Mouse (Mus musculus) bone marrow, adult 2 months (tissue): ENCODE data around the gene Tmbim7. TPM values are rescaled to one million over a fixed set of nuclear protein-coding genes. Genes with fewer than 3 reads are reported as not detected.

Experiments used
- H3K27ac ChIP-seq: fragments of 200-500 bp; 2 replicates; pipeline ENCODE4 v1.5.1; 2012; ENCODE audit warnings: low read depth, mild to moderate bottlenecking, control low read depth, inconsistent platforms, low read length; ENCODE audit not compliant: control insufficient read depth, poor library complexity, insufficient read depth
- H3K4me1 ChIP-seq: fragments of 200-500 bp; 2 replicates; pipeline ENCODE4 v1.6.1; 2011; ENCODE audit warnings: low read length; ENCODE audit not compliant: control insufficient read depth, insufficient read depth
- H3K4me3 ChIP-seq: fragments of 200-500 bp; replicated peaks from 2 replicates; pipeline ENCODE3; 2011; ENCODE audit warnings: mild to moderate bottlenecking, low read depth, low read length, control low read depth; ENCODE audit not compliant: control insufficient read depth
- CTCF ChIP-seq: fragments of 200-500 bp; IDR thresholded peaks from 2 replicates; pipeline ENCODE4 v1.5.1; 2011; ENCODE audit warnings: low read length, control low read depth; ENCODE audit not compliant: control insufficient read depth, insufficient read depth
- POLR2A ChIP-seq: fragments of 200-500 bp; IDR thresholded peaks from 2 replicates; pipeline ENCODE4 v1.6.1; 2011; ENCODE audit warnings: low read depth, mild to moderate bottlenecking, control low read depth, low read length, borderline replicate concordance; ENCODE audit not compliant: control insufficient read depth
- WGBS: fragments of 180-500 bp; shearing (Covaris S2); methylation state at CpG from one replicate; pipeline ENCODE4 v1.1.7; 2018; 5-methylcytosine and 5-hydroxymethylcytosine counted together
- polyA plus RNA-seq: library from polyadenylated mRNA; stranded (reverse); fragments of >200 nt; gene quantifications from 2 replicates; pipeline ENCODE4 v1.2.4, GENCODE M21; 2011; ENCODE audit warnings: low replicate concordance; ENCODE audit not compliant: missing spikeins, insufficient read depth, insufficient read length

The Tmbim7 gene
- polyA plus RNA-seq, 1 experiment = not detected

DNA sequence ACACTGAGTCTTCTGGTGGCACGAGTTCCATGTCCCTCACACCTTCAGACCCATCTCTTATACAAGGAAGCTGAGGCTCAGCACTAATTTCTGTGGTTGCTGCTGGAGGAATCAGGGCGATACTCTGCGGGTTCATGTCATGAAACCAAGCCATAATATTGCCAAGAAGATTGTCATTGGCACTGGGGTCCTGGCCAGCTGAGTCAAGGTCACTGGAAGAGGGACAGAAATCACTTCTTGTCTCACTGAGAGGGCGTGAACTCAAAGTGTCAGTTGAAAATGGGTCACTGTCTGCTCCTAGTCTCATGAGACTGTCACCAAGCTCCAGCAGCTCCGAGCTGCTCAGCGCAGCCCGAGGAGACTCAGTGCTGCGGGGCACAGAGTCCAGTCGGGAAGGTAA is 42.0 kb downstream of the Tmbim7 start:
- Histone ChIP-seq H3K4me3 (no peak overlapping the region), H3K27ac (no peak overlapping the region), H3K4me1 (no peaks in the 10 kb centered on the region; the same call in 1 of the 2 replicates)
- 91% methylated on average over 9 of the region's 9 CpGs for WGBS
- TF ChIP-seq CTCF (no peak), POLR2A (no peak)

- TF ChIP-seq CTCF = no peak
- no peak for TF ChIP-seq POLR2A
Observed at GRCm38 (mm10) chr5:3695191-3695590, 44.2 kb downstream of the Tmbim7 start.

DNA sequence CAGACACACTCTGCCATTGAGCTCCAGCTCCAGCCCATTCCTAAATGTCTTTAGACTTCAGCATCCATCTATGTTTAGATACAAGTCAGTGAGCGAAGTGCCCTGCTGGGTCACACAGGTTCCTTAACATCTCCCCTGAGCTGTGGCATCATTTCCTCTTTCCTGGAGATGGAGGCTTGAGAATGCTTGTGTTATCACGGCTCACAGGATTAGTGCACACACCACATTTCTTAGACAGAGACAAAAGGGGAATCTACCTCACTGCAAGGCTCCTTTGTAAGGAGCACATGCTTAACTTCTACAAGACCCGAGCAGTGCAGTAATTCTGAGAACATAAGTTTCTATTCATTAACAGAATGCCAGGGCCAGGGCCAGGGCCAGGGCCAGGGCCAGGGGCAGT is 45.0 kb downstream of the Tmbim7 start:
- 62% methylated on average over 3 of the region's 3 CpGs for WGBS
- TF ChIP-seq POLR2A (no peak), CTCF (no peak)

More at GRCm38 (mm10) chr5:3695191-3695590, 44.2 kb downstream of the Tmbim7 start:
- H3K27ac ChIP-seq = peak overlapping the region; percentile 51; the same call in 1 of the 2 replicates
- WGBS = 71% methylated on average over 4 of the region's 4 CpGs
- no peaks in the 10 kb centered on the region; the same call in 1 of the 2 replicates for H3K4me1 ChIP-seq
- no peak overlapping the region for H3K4me3 ChIP-seq

GRCm38 (mm10) chr5:3700025-3700424 is 49.0 kb downstream of the Tmbim7 start:
- Histone ChIP-seq H3K4me1 (no peaks in the 10 kb centered on the region; the same call in 1 of the 2 replicates), H3K4me3 (no peak overlapping the region), H3K27ac (no peak overlapping the region)
- WGBS = 89% methylated on average over 5 of the region's 5 CpGs
- TF ChIP-seq CTCF (no peak), POLR2A (no peak)

More for the DNA sequence above, 45.0 kb downstream of the Tmbim7 start:
- H3K27ac ChIP-seq = no peak overlapping the region
- H3K4me1 ChIP-seq = no peaks in the 10 kb centered on the region; the same call in 1 of the 2 replicates
- no peak overlapping the region for H3K4me3 ChIP-seq

DNA sequence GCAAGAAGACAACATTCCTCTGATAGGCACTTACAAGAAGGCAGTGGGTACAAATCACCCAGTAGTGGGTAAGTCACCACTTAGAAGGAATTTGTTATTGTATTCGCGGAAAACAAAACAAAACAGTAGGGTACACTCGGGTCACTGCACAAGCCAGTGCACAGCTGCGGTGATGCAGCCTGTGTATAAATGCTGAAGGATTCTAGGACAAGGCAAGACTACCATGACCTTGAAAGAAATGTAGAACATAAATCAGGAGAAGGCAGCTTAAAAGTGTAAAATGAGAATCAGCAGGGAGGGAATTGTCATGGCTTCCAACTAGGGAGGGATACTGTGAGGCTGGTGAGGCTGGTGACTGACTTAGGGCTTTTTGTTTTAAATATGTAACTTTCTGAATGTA is 51.2 kb downstream of the Tmbim7 start:
- 94% methylated on average over 4 of the region's 4 CpGs for WGBS
- Histone ChIP-seq H3K4me1 (no peaks in the 10 kb centered on the region), H3K4me3 (no peak overlapping the region), H3K27ac (no peak overlapping the region)
- TF ChIP-seq POLR2A (no peak), CTCF (no peak)

- Histone ChIP-seq H3K4me3 (no peak overlapping the region), H3K4me1 (peaks cover 2% of the 10 kb centered on the region; the same call in 1 of the 2 replicates), H3K27ac (no peak overlapping the region)
- TF ChIP-seq CTCF (no peak), POLR2A (no peak)
- WGBS = 81% methylated on average over 5 of the region's 5 CpGs
Observed at GRCm38 (mm10) chr5:3715800-3716199, 64.8 kb downstream of the Tmbim7 start.

GRCm38 (mm10) chr5:3719371-3719770 is 68.4 kb downstream of the Tmbim7 start:
- H3K27ac ChIP-seq = no peak overlapping the region
- WGBS = 56% methylated on average over 4 of the region's 4 CpGs
- no peak overlapping the region for H3K4me3 ChIP-seq
- H3K4me1 ChIP-seq = peaks cover 2% of the 10 kb centered on the region; the same call in 1 of the 2 replicates
- TF ChIP-seq CTCF = no peak
- no peak for TF ChIP-seq POLR2A

- no peak overlapping the region for H3K4me3 ChIP-seq
- peaks cover 2% of the 10 kb centered on the region; the same call in 1 of the 2 replicates for H3K4me1 ChIP-seq
- WGBS = 77% methylated on average over 2 of the region's 2 CpGs
- TF ChIP-seq POLR2A (no peak), CTCF (no peak)
- no peak overlapping the region for H3K27ac ChIP-seq
Observed at GRCm38 (mm10) chr5:3722873-3723272, 71.9 kb downstream of the Tmbim7 start.

GRCm38 (mm10) chr5:3723415-3723814 is 72.4 kb downstream of the Tmbim7 start:
- WGBS = 77% methylated on average over 2 of the region's 2 CpGs
- H3K4me3 ChIP-seq = no peak overlapping the region
- H3K4me1 ChIP-seq = peaks cover 2% of the 10 kb centered on the region; the same call in 1 of the 2 replicates
- no peak for TF ChIP-seq CTCF
- no peak for TF ChIP-seq POLR2A
- H3K27ac ChIP-seq = no peak overlapping the region
